Mouse (Mus musculus): ENCODE measurements around the gene Efcab8.

- TF ChIP-seq CTCF (IDR thresholded peaks at IDR 0.05; ENCODE audit: insufficient read depth, low read length) = no peak
- TF ChIP-seq POLR2A (IDR thresholded peaks at IDR 0.05; ENCODE audit: borderline replicate concordance, extremely low read depth, low read depth, low read length) = no peak
Observed at GRCm38 (mm10) chr2:153781181-153781580, 1.4 kb downstream of the Efcab8 start.
